Mouse (Mus musculus): ENCODE results near the gene Reps2. TPM values are rescaled to one million over a fixed set of nuclear protein-coding genes. Genes with fewer than 3 reads are reported as not detected.

The Reps2 gene
- polyA plus RNA-seq, 1 experiment from 2014 or later = 1.2 TPM

DNA sequence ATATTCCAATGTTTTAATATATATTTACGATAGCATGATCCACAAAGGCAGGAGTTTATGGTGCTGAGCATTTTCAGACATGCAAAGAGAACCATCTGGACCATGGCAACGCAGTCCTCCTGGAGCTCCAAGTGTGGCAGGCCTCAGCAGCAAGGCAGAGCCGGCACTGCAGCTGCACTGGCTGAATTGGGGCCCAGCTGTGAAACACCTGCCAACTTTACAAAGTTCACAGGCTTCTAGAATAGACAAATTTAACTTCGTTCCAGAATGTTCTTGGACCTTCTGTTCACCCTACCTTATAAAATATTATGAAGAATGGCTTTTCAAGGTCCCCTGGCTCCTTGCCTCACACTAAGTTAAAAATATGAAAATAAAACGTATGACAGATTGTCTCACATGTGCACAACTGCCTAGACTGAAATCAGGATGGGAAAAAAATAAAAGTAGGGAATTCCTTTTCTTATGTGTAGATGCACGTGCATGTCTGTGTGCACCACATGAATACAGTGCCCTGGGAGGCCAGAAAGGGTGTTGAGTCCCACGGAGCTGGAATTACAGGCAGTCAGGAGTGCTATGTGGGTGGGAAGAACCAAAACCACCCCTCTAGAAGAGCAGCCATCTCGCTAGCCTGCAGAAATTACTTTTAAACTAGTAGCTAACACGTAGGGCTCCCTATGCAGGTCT is 121.5 kb downstream of the Reps2 start:
- peak; percentile 76; the same call in 1 of the 2 replicates for ATAC-seq (ENCODE audit: insufficient read depth, low FRiP score, low read depth)
- Histone ChIP-seq H3K4me3 (replicated peaks) (no peak overlapping the region), H3K4me2 (no peak overlapping the region), H3K9me3 (no peaks in the 10 kb centered on the region), H3K4me1 (no peaks in the 10 kb centered on the region), H3K27me3 (replicated peaks) (no peaks in the 10 kb centered on the region), H3K36me3 (no peaks in the 10 kb centered on the region), H3K27ac (peak overlapping the region; percentile 26; the same call in 1 of the 2 replicates), H3K9ac (no peak overlapping the region)
- WGBS = 40% methylated on average over 9 of the region's 9 CpGs

DNA sequence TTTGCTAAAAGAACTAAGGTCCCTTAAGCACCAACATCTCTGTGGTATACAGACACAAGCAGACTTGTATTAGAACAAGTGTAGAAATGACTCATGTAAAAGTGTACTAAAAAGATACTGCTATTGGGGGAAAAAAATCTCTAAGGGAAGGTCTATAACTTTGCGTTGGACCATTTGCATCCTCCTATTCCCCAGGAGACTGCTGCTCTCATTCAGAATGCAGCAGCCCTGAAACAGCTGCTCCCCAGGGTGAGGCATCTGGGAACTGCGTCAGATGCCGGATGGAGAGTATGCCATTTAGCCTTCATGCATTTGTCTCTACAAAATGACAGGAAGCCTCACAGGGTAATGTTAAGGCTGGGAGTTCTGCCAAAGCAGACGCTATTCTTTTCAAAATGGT is 122.3 kb downstream of the Reps2 start:
- no peaks in the 10 kb centered on the region for H3K36me3 ChIP-seq
- H3K27me3 ChIP-seq (replicated peaks) = no peaks in the 10 kb centered on the region
- ATAC-seq (ENCODE audit: insufficient read depth, low FRiP score, low read depth) = no peak
- H3K9me3 ChIP-seq = no peaks in the 10 kb centered on the region
- no peak overlapping the region for H3K9ac ChIP-seq
- no peak overlapping the region for H3K27ac ChIP-seq
- H3K4me1 ChIP-seq = no peaks in the 10 kb centered on the region
- no peak overlapping the region for H3K4me2 ChIP-seq
- 45% methylated on average over 4 of the region's 4 CpGs for WGBS
- no peak overlapping the region for H3K4me3 ChIP-seq (replicated peaks)

DNA sequence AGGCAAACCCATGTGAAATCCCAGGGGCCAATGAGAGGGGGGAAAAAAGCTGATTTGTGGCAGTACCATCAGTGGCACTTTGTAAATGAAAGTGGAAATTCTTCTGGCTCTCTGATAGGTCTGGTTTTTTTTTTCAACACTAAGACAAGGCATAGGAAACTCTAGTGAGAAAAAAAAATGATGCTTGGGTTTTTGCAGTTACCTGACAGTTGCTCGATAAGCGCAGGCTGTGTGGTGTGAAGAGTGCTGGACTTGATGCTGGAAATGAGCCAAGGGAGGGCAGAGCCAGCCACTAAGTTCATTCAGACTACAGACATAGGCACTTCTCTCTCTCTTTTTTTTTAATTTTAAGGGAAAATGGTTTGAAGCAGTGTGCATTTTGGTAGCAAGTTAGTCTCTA is 123.1 kb downstream of the Reps2 start:
- H3K27ac ChIP-seq = no peak overlapping the region
- H3K27me3 ChIP-seq (replicated peaks) = no peaks in the 10 kb centered on the region
- H3K36me3 ChIP-seq = no peaks in the 10 kb centered on the region
- H3K9ac ChIP-seq = no peak overlapping the region
- 65% methylated on average over 2 of the region's 2 CpGs for WGBS
- ATAC-seq (ENCODE audit: insufficient read depth, low FRiP score, low read depth) = no peak
- no peaks in the 10 kb centered on the region for H3K9me3 ChIP-seq
- H3K4me2 ChIP-seq = no peak overlapping the region
- H3K4me1 ChIP-seq = no peaks in the 10 kb centered on the region
- no peak overlapping the region for H3K4me3 ChIP-seq (replicated peaks)

GRCm38 (mm10) chrX:162510426-162510980 is 132.9 kb downstream of the Reps2 start:
- Histone ChIP-seq H3K9me3 (no peaks in the 10 kb centered on the region), H3K4me1 (no peaks in the 10 kb centered on the region), H3K9ac (no peak overlapping the region), H3K27me3 (replicated peaks) (0 out of 2 replicates have a peak, but pooled peaks cover 3% of the 10 kb centered on the region), H3K4me3 (replicated peaks) (no peak overlapping the region), H3K4me2 (no peak overlapping the region), H3K27ac (no peak overlapping the region), H3K36me3 (no peaks in the 10 kb centered on the region)
- whole genome bisulfite sequencing = 43% methylated on average over 2 of the region's 2 CpGs
- no peak for ATAC-seq (ENCODE audit: insufficient read depth, low FRiP score, low read depth)

- Histone ChIP-seq H3K4me3 (replicated peaks) (no peak overlapping the region), H3K4me1 (no peaks in the 10 kb centered on the region), H3K9me3 (no peaks in the 10 kb centered on the region), H3K27me3 (replicated peaks) (0 out of 2 replicates have a peak, but pooled peaks cover 3% of the 10 kb centered on the region), H3K27ac (no peak overlapping the region), H3K36me3 (no peaks in the 10 kb centered on the region), H3K4me2 (no peak overlapping the region), H3K9ac (no peak overlapping the region)
- ATAC-seq (ENCODE audit: insufficient read depth, low FRiP score, low read depth) = no peak
- WGBS = 66% methylated on average over 2 of the region's 2 CpGs
Observed at GRCm38 (mm10) chrX:162505186-162505585, 138.3 kb downstream of the Reps2 start.

- Histone ChIP-seq H3K4me2 (no peak overlapping the region), H3K9me3 (no peaks in the 10 kb centered on the region), H3K36me3 (no peaks in the 10 kb centered on the region), H3K4me3 (replicated peaks) (no peak overlapping the region), H3K27ac (no peak overlapping the region), H3K9ac (no peak overlapping the region), H3K4me1 (no peaks in the 10 kb centered on the region), H3K27me3 (replicated peaks) (no peaks in the 10 kb centered on the region)
- no peak for ATAC-seq (ENCODE audit: insufficient read depth, low FRiP score, low read depth)
- 54% methylated on average over 2 of the region's 2 CpGs for WGBS
Observed at GRCm38 (mm10) chrX:162503436-162503835, 140.0 kb downstream of the Reps2 start.

DNA sequence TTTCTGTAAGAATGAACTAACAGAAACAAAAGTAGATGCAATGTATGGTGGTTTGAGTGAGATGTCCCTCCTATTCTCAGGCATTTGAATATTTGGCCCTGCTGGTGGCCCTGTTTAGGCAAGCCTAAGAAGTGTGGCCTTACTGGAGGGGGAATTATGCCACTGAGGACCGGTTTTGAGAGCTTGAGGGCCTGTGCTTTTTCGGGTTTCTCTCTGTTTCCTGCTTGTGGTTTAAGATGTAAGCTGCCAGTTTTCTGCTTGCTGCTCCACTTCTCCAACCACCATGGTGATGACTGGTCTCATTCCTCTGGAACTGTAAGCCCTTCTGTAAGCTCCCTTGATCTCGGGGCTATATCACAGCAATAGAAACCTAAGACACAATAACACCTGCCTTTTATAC is 142.5 kb downstream of the Reps2 start:
- H3K27me3 ChIP-seq (replicated peaks) = no peaks in the 10 kb centered on the region
- H3K4me1 ChIP-seq = no peaks in the 10 kb centered on the region
- no peak overlapping the region for H3K4me3 ChIP-seq (replicated peaks)
- no peaks in the 10 kb centered on the region for H3K36me3 ChIP-seq
- 83% methylated on average over 3 of the region's 3 CpGs for WGBS
- H3K9me3 ChIP-seq = no peaks in the 10 kb centered on the region
- no peak overlapping the region for H3K9ac ChIP-seq
- no peak overlapping the region for H3K27ac ChIP-seq
- ATAC-seq (ENCODE audit: insufficient read depth, low FRiP score, low read depth) = no peak
- H3K4me2 ChIP-seq = no peak overlapping the region

DNA sequence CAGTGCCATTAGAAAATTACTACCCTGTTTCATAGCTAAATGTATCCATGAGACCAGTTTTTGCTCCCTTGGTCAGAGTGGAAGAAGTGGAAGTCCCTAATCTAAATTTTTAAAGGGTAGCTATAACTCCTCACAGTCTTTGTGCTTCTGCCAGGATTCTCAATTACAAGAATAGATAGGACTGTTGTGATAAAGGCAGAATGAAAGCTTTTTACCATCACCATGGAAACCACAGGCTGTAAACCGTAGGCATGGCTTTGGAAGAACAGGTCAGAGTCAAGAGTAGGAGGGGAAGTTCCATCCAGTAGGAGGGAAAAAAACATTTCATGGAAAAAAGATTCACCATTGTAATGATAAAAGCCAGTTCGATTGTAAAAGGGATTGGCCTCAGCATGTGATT is 147.0 kb downstream of the Reps2 start:
- no peak overlapping the region for H3K4me3 ChIP-seq (replicated peaks)
- no peak overlapping the region for H3K4me2 ChIP-seq
- H3K36me3 ChIP-seq = no peaks in the 10 kb centered on the region
- H3K27me3 ChIP-seq (replicated peaks) = no peaks in the 10 kb centered on the region
- no peaks in the 10 kb centered on the region for H3K4me1 ChIP-seq
- 68% methylated on average over 2 of the region's 2 CpGs for WGBS
- no peak overlapping the region for H3K9ac ChIP-seq
- H3K27ac ChIP-seq = no peak overlapping the region
- ATAC-seq (ENCODE audit: insufficient read depth, low FRiP score, low read depth) = no peak
- no peaks in the 10 kb centered on the region for H3K9me3 ChIP-seq

DNA sequence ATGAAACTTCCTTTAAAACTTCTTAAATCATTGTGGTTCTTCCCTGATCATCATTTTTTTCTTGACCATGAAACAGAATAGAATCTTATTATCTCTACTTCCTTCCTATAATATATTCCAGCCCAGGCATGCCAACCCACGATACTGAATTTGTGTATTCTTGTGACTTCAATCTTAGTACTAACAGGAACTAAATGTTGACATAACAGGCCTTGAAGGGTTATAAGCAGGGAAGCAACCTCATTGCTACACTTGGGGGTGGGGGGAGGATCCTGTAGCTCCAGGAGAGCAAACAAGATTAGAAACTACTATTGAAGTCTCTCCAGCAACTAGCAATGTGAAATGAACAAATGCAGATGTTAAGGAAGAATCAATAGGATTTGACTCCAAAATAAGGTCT is 154.8 kb downstream of the Reps2 start:
- Histone ChIP-seq H3K27me3 (replicated peaks) (no peaks in the 10 kb centered on the region), H3K4me2 (no peak overlapping the region), H3K9me3 (no peaks in the 10 kb centered on the region), H3K4me1 (no peaks in the 10 kb centered on the region), H3K36me3 (no peaks in the 10 kb centered on the region), H3K4me3 (replicated peaks) (no peak overlapping the region), H3K9ac (no peak overlapping the region), H3K27ac (no peak overlapping the region)
- no peak for ATAC-seq (ENCODE audit: insufficient read depth, low FRiP score, low read depth)
- 53% methylated on average over 1 of the region's 1 CpGs for WGBS

DNA sequence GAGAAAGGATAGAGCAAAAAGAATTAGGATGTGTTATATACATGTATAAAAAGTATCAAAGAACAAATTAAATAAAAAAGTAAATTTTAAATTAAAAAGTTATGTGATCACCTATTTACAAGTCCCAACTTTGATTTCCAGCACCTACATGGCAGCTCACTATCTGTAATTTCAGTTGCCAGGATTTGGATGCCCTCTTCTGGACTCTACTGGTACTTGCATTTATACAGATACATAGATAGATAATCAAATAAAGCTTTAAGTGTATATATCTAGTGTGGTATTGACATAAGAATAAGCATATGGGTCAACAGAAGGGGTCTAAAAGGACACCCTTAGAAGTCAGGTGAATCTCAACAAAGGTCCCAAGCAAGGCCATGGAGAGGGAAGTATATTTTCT is 155.7 kb downstream of the Reps2 start:
- no peaks in the 10 kb centered on the region for H3K27me3 ChIP-seq (replicated peaks)
- no peaks in the 10 kb centered on the region for H3K36me3 ChIP-seq
- no peak overlapping the region for H3K9ac ChIP-seq
- H3K4me2 ChIP-seq = no peak overlapping the region
- H3K4me3 ChIP-seq (replicated peaks) = no peak overlapping the region
- no peak overlapping the region for H3K27ac ChIP-seq
- no peak for ATAC-seq (ENCODE audit: insufficient read depth, low FRiP score, low read depth)
- no peaks in the 10 kb centered on the region for H3K9me3 ChIP-seq
- H3K4me1 ChIP-seq = no peaks in the 10 kb centered on the region

- H3K4me3 ChIP-seq (replicated peaks) = no peak overlapping the region
- H3K9me3 ChIP-seq = no peaks in the 10 kb centered on the region
- peak; percentile 43; the same call in 1 of the 2 replicates for ATAC-seq (ENCODE audit: insufficient read depth, low FRiP score, low read depth)
- H3K4me1 ChIP-seq = no peaks in the 10 kb centered on the region
- H3K27ac ChIP-seq = no peak overlapping the region
- no peaks in the 10 kb centered on the region for H3K36me3 ChIP-seq
- H3K27me3 ChIP-seq (replicated peaks) = no peaks in the 10 kb centered on the region; the same call in 1 of the 2 replicates
- H3K9ac ChIP-seq = no peak overlapping the region
- WGBS = 63% methylated on average over 3 of the region's 3 CpGs
- H3K4me2 ChIP-seq = no peak overlapping the region
Observed at GRCm38 (mm10) chrX:162470213-162470612, 173.2 kb downstream of the Reps2 start.

GRCm38 (mm10) chrX:162462156-162462555 is 181.3 kb downstream of the Reps2 start:
- H3K4me3 ChIP-seq (replicated peaks) = no peak overlapping the region
- H3K27ac ChIP-seq = no peak overlapping the region
- no peak overlapping the region for H3K9ac ChIP-seq
- H3K9me3 ChIP-seq = no peaks in the 10 kb centered on the region
- WGBS = 74% methylated on average over 5 of the region's 5 CpGs
- ATAC-seq (ENCODE audit: insufficient read depth, low FRiP score, low read depth) = no peak
- H3K4me2 ChIP-seq = no peak overlapping the region
- no peaks in the 10 kb centered on the region for H3K4me1 ChIP-seq
- H3K27me3 ChIP-seq (replicated peaks) = no peaks in the 10 kb centered on the region
- H3K36me3 ChIP-seq = no peaks in the 10 kb centered on the region
